In genomic region chr16:32316601-32317000, GRCm38 (mm10) we compare ENCODE assay signal across 17 mouse cellular contexts. TPM values are rescaled to one million over a fixed set of nuclear protein-coding genes. Genes with fewer than 3 reads are reported as not detected.
"Had no signal": no experiment of that assay in that cellular context is flagged by ENCODE, and none has a peak within 500 bp of the region (broad histone marks: within the 10 kb centered on the region; RNA-seq: fewer than 3 reads in every experiment).

No protein-coding gene starts in this region.

- H3K36me3 ChIP-seq: liver, embryonic 15.5 days; midbrain, embryonic 13.5 days had no signal

- H3K4me3 ChIP-seq: liver, embryonic 15.5 days; midbrain, embryonic 13.5 days had no signal

- H3K9me3 ChIP-seq: liver, embryonic 15.5 days; midbrain, embryonic 13.5 days had no signal

- H3K9ac ChIP-seq: liver, embryonic 15.5 days; midbrain, embryonic 13.5 days had no signal

- ATAC-seq: lung, postnatal 0 days; midbrain, embryonic 13.5 days had no signal

- H3K27me3 ChIP-seq: liver, embryonic 15.5 days; midbrain, embryonic 13.5 days had no signal

- H3K4me1 ChIP-seq: liver, embryonic 15.5 days; midbrain, embryonic 13.5 days had no signal

- DNase-seq: kidney, adult 18-20 months; kidney, postnatal 10 days; kidney, postnatal 4 days; lung, adult 2 months; lung, postnatal 36 days; right cerebral cortex, adult 18-20 months; right cerebral cortex, postnatal 25 days; thymus, postnatal 4 days had no signal

- H3K4me2 ChIP-seq: liver, embryonic 11.5 days; liver, embryonic 15.5 days; midbrain, embryonic 13.5 days had no signal

- H3K27ac ChIP-seq: liver, embryonic 15.5 days; midbrain, embryonic 13.5 days; stomach, postnatal 0 days had no signal

RNA-seq across cellular contexts. Expression of gene Smco1, which starts 45.3 kb away (rescaled TPM):
- total RNA-seq: megakaryocyte progenitor cell, adult 5-6 weeks; monocyte, adult 5-6 weeks had no signal
- polyA plus RNA-seq: kidney, embryonic 14.5 days; limb, embryonic 14.5 days; liver, embryonic 11.5 days; liver, embryonic 15.5 days; lung, postnatal 0 days had no signal
